11 mouse cellular contexts compared by ENCODE assay signal in the genomic region with DNA sequence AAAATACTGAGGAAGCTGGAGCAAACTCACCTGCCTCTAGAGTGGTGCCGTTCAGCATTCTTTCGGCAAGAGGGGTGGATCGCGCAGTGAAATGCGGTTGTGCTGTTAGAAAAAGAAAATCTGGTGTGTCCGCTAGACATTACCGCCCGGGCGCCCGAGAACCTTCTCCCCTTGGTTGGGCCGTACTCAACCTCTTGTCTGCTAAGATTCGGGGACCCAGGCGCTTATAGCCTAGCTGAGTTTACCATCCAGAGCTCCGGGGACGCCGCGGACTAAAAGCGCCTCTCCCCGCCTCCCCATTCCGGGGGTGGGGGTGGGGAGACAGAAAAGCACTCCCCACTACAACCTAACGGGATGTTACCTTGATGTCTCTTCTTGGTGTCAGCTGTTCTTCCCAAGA. TPM values are rescaled to one million over a fixed set of nuclear protein-coding genes. Genes with fewer than 3 reads are reported as not detected.
DNase-seq lines count a peak whose midpoint lies in the region; ATAC-seq and TF ChIP-seq lines count a peak whose summit lies in the region.
"Had no signal": no experiment of that assay in that cellular context is flagged by ENCODE, and none has a peak within 500 bp of the region (broad histone marks: within the 10 kb centered on the region; RNA-seq: fewer than 3 reads in every experiment).

No protein-coding gene starts in this region.

- peaks cover 50% of the 10 kb centered on the region for H3K27me3 ChIP-seq in heart, embryonic 16.5 days (ENCODE audit: control insufficient read depth, insufficient read depth, low read length)
- H3K27me3 ChIP-seq in heart, adult 2 months (ENCODE audit: control insufficient read depth, insufficient read depth, low read length): peaks cover 34% of the 10 kb centered on the region
- peaks cover 95% of the 10 kb centered on the region for H3K27me3 ChIP-seq in embryonic facial prominence, embryonic 10.5 days (replicated peaks; ENCODE audit: low read depth, poor library complexity, severe bottlenecking)
- H3K27me3 ChIP-seq in hindbrain, postnatal 0 days (ENCODE audit: insufficient read depth, low read length): peaks cover 40% of the 10 kb centered on the region
- peaks cover 12% of the 10 kb centered on the region for H3K27me3 ChIP-seq in midbrain, embryonic 16.5 days (ENCODE audit: control insufficient read depth, insufficient read depth, low read depth, low read length)

- H3K9me3 ChIP-seq in heart, embryonic 16.5 days (replicated peaks; ENCODE audit: control insufficient read depth, low read length): no peaks in the 10 kb centered on the region
- H3K9me3 ChIP-seq in embryonic facial prominence, embryonic 10.5 days: no peaks in the 10 kb centered on the region
- H3K9me3 ChIP-seq in hindbrain, postnatal 0 days (ENCODE audit: low read length): no peaks in the 10 kb centered on the region
- H3K9me3 ChIP-seq in midbrain, embryonic 16.5 days (replicated peaks; ENCODE audit: control insufficient read depth, low read length, poor library complexity, severe bottlenecking): no peaks in the 10 kb centered on the region

- no peak for TF ChIP-seq EP300 in heart, adult 2 months (IDR thresholded peaks at IDR 0.05; ENCODE audit: insufficient read depth, low read depth, low read length)

- DNase-seq in heart, adult 2 months: no peak
- DNase-seq in embryonic facial prominence, embryonic 10.5 days (ENCODE audit: low spot score): peak; percentile 48
- no peak for DNase-seq in hindbrain, postnatal 0 days (ENCODE audit: low spot score)
- DNase-seq in right cerebral cortex, adult 18-20 months: no peak
- no peak for DNase-seq in frontal cortex, postnatal 36 days (ENCODE audit: low spot score in 2 of 2)
- DNase-seq: gastrocnemius, postnatal 14 days; thymus, postnatal 36 days had no signal

- H3K4me3 ChIP-seq in heart, embryonic 16.5 days (ENCODE audit: low read length): peak overlapping the region; percentile 43
- H3K4me3 ChIP-seq in heart, adult 2 months: no peak overlapping the region
- peak overlapping the region; percentile 37 for H3K4me3 ChIP-seq in embryonic facial prominence, embryonic 10.5 days
- peak overlapping the region; percentile 25 for H3K4me3 ChIP-seq in hindbrain, postnatal 0 days (ENCODE audit: low read length)
- H3K4me3 ChIP-seq in midbrain, embryonic 16.5 days (ENCODE audit: low read depth, low read length): peak overlapping the region; percentile 50

- H3K27ac ChIP-seq in heart, embryonic 16.5 days (ENCODE audit: low read length): no peak overlapping the region
- H3K27ac ChIP-seq in heart, adult 2 months: no peak overlapping the region
- H3K27ac ChIP-seq in embryonic facial prominence, embryonic 10.5 days (replicated peaks): no peak overlapping the region
- H3K27ac ChIP-seq in hindbrain, postnatal 0 days: no peak overlapping the region
- H3K27ac ChIP-seq in midbrain, embryonic 16.5 days (ENCODE audit: low read length): peak overlapping the region; percentile 94

- under 1% methylated on average over 21 of the region's 21 CpGs for WGBS in heart, embryonic 16.5 days
- WGBS in heart, adult 2 months: 4% methylated on average over 21 of the region's 21 CpGs
- WGBS in embryonic facial prominence, embryonic 10.5 days: under 1% methylated on average over 21 of the region's 21 CpGs
- 1% methylated on average over 21 of the region's 21 CpGs for WGBS in hindbrain, postnatal 0 days
- WGBS in midbrain, embryonic 16.5 days: under 1% methylated on average over 21 of the region's 21 CpGs

- ATAC-seq in heart, embryonic 16.5 days (replicated peaks; ENCODE audit: extremely low read depth, insufficient read depth, low FRiP score): no peak
- no peak for ATAC-seq in hindbrain, postnatal 0 days
- no peak for ATAC-seq in midbrain, embryonic 16.5 days
- ATAC-seq in activated CD4-positive, CD25-positive, alpha-beta regulatory T cell, adult 4 months: no peak

- H3K4me1 ChIP-seq in heart, embryonic 16.5 days (ENCODE audit: control insufficient read depth, insufficient read depth, low read length): peaks cover 27% of the 10 kb centered on the region
- H3K4me1 ChIP-seq in heart, adult 2 months (ENCODE audit: control insufficient read depth, insufficient read depth, low read length): peaks cover 3% of the 10 kb centered on the region
- peaks cover 50% of the 10 kb centered on the region for H3K4me1 ChIP-seq in embryonic facial prominence, embryonic 10.5 days
- H3K4me1 ChIP-seq in hindbrain, postnatal 0 days (ENCODE audit: insufficient read depth, low read length): 0 out of 2 replicates have a peak, but pooled peaks cover 4% of the 10 kb centered on the region
- H3K4me1 ChIP-seq in midbrain, embryonic 16.5 days (ENCODE audit: control insufficient read depth, insufficient read depth, low read length): peaks cover 6% of the 10 kb centered on the region; the same call in 1 of the 2 replicates

- no peaks in the 10 kb centered on the region for H3K79me2 ChIP-seq in heart, adult 2 months (replicated peaks; ENCODE audit: control insufficient read depth, insufficient read depth, low read length)

- H3K9ac ChIP-seq in heart, embryonic 16.5 days (ENCODE audit: low read length): no peak overlapping the region
- no peak overlapping the region for H3K9ac ChIP-seq in heart, adult 2 months (ENCODE audit: low read depth, low read length)
- no peak overlapping the region for H3K9ac ChIP-seq in hindbrain, postnatal 0 days (replicated peaks; ENCODE audit: low read length)
- peak overlapping the region; percentile 65 for H3K9ac ChIP-seq in midbrain, embryonic 16.5 days (ENCODE audit: low read depth, low read length)

- peak overlapping the region; percentile 59 for H3K4me2 ChIP-seq in heart, embryonic 16.5 days (ENCODE audit: low read depth, low read length)
- H3K4me2 ChIP-seq in hindbrain, postnatal 0 days (ENCODE audit: low read depth, low read length): peak overlapping the region; percentile 27; the same call in 1 of the 2 replicates
- peak overlapping the region; percentile 2 for H3K4me2 ChIP-seq in midbrain, embryonic 16.5 days (ENCODE audit: low read length)

- intact Hi-C loops in heart, adult 2 months (cut with DNase I): loop anchor here (10.0 kb wide), 1 partner anchor 578 kb away; a partner anchor contains a TSS

- no peak for TF ChIP-seq POLR2A in heart, adult 2 months (IDR thresholded peaks at IDR 0.05; ENCODE audit: insufficient read depth, low read depth, low read length)

- H3K36me3 ChIP-seq in heart, embryonic 16.5 days (ENCODE audit: control insufficient read depth, insufficient read depth): no peaks in the 10 kb centered on the region
- H3K36me3 ChIP-seq in heart, adult 2 months (ENCODE audit: control insufficient read depth, insufficient read depth, low read length): no peaks in the 10 kb centered on the region
- H3K36me3 ChIP-seq in embryonic facial prominence, embryonic 10.5 days (replicated peaks): peaks cover 11% of the 10 kb centered on the region
- H3K36me3 ChIP-seq in hindbrain, postnatal 0 days (ENCODE audit: insufficient read depth, low read length): no peaks in the 10 kb centered on the region
- H3K36me3 ChIP-seq in midbrain, embryonic 16.5 days (ENCODE audit: control insufficient read depth, insufficient read depth, low read length): no peaks in the 10 kb centered on the region

- no peak for TF ChIP-seq CTCF in heart, adult 2 months (IDR thresholded peaks at IDR 0.05)
- TF ChIP-seq CTCF in hindbrain, postnatal 0 days (IDR thresholded peaks at IDR 0.05; ENCODE audit: low read depth): no peak

RNA-seq across cellular contexts. Expression of a gene that starts 1.2 kb away (rescaled TPM):
- 0.14 and 0.25 TPM in 2 replicates for polyA plus RNA-seq in heart, embryonic 16.5 days (2015; fragmentation: Nextera tagmentation; extraction: Ambion mirVana)
- not detected for total RNA-seq in heart, adult 2 months (2021)
- polyA plus RNA-seq in heart, adult 2 months (2012; rRNA removed): not detected in 2 replicates
- 1.4 and 2.1 TPM in 2 replicates for polyA plus RNA-seq in embryonic facial prominence, embryonic 10.5 days (2016; fragmentation: Nextera tagmentation; extraction: Ambion mirVana)
- 9.1 and 12.0 TPM in 2 replicates for total RNA-seq in hindbrain, postnatal 0 days (2014; rRNA removed)
- polyA plus RNA-seq in hindbrain, postnatal 0 days (2015; fragmentation: Nextera tagmentation; extraction: Ambion mirVana): 5.4 and 15.5 TPM in 2 replicates
- polyA plus RNA-seq in midbrain, embryonic 16.5 days (2015; fragmentation: Nextera tagmentation; extraction: Ambion mirVana): 127 and 159 TPM in 2 replicates
- not detected for polyA plus RNA-seq in activated CD4-positive, CD25-positive, alpha-beta regulatory T cell, adult 4 months (2017; shearing (Covaris generic))
- total RNA-seq: gastrocnemius, postnatal 14 days; megakaryocyte-erythroid progenitor cell, adult 5-6 weeks had no signal

RNA-seq across cellular contexts. Expression of a gene that starts 9.5 kb away (rescaled TPM):
- 26.8 and 29.4 TPM in 2 replicates for polyA plus RNA-seq in heart, embryonic 16.5 days (2015; fragmentation: Nextera tagmentation; extraction: Ambion mirVana)
- 1 to 10 TPM; 8.0 to 8.3 TPM for total RNA-seq in heart, adult 2 months (2021)
- 12.2 and 13.1 TPM in 2 replicates for polyA plus RNA-seq in heart, adult 2 months (2012; rRNA removed)
- 35.3 and 35.6 TPM in 2 replicates for polyA plus RNA-seq in embryonic facial prominence, embryonic 10.5 days (2016; fragmentation: Nextera tagmentation; extraction: Ambion mirVana)
- 29.1 and 32.7 TPM in 2 replicates for total RNA-seq in hindbrain, postnatal 0 days (2014; rRNA removed)
- polyA plus RNA-seq in hindbrain, postnatal 0 days (2015; fragmentation: Nextera tagmentation; extraction: Ambion mirVana): 45.0 and 45.6 TPM in 2 replicates
- polyA plus RNA-seq in midbrain, embryonic 16.5 days (2015; fragmentation: Nextera tagmentation; extraction: Ambion mirVana): 35.9 and 36.3 TPM in 2 replicates
- 10 to 100 TPM; 13.2 to 18.1 TPM for polyA plus RNA-seq in activated CD4-positive, CD25-positive, alpha-beta regulatory T cell, adult 4 months (2017; shearing (Covaris generic))

Comparison
In these comparisons a context has a peak if more than half of its experiments do, and no peak if none do; other contexts are left out.
1. H3K4me2 ChIP-seq: peak in every context shown above with its lines; median percentile 59 in heart, embryonic 16.5 days; 27 in hindbrain, postnatal 0 days; 2 in midbrain, embryonic 16.5 days.